Mouse (Mus musculus) hindbrain, embryonic 16.5 days (tissue): ENCODE measurements around the gene 1700025G04Rik. TPM values are rescaled to one million over a fixed set of nuclear protein-coding genes. Genes with fewer than 3 reads are reported as not detected.

Experiments
- ATAC-seq: fragments of 200-750 bp; cut with Nextera tagmentation; 2 replicates; pipeline ENCODE4 v1.8.0; 2017; ENCODE audit warnings: moderate TSS enrichment, moderate library complexity
- H3K27ac ChIP-seq: fragments of 300-500 bp; sonication (generic); 2 replicates; pipeline ENCODE4 v1.5.1; 2014; ENCODE audit warnings: low read depth, mild to moderate bottlenecking, control low read depth, low read length, moderate library complexity
- H3K27me3 ChIP-seq: fragments of 300-500 bp; sonication (generic); replicated peaks from 2 replicates; pipeline ENCODE4 v1.6.1; 2014; ENCODE audit warnings: low read length; ENCODE audit not compliant: control insufficient read depth, insufficient read depth
- H3K36me3 ChIP-seq: fragments of 300-500 bp; sonication (generic); 2 replicates; pipeline ENCODE4 v1.6.1; 2014; ENCODE audit warnings: mild to moderate bottlenecking, low read length, moderate library complexity, mixed read lengths; ENCODE audit not compliant: control insufficient read depth, insufficient read depth
- H3K4me1 ChIP-seq: fragments of 300-500 bp; sonication (generic); 2 replicates; pipeline ENCODE4 v1.6.1; 2014; ENCODE audit warnings: low read depth, low read length; ENCODE audit not compliant: control insufficient read depth, insufficient read depth
- H3K4me2 ChIP-seq: fragments of 300-500 bp; sonication (generic); 2 replicates; pipeline ENCODE4 v1.6.1; 2014; ENCODE audit warnings: mild to moderate bottlenecking, low read length, control low read depth, moderate library complexity
- H3K4me3 ChIP-seq: fragments of 300-500 bp; sonication (generic); 2 replicates; pipeline ENCODE4 v1.5.1; 2014; ENCODE audit warnings: mild to moderate bottlenecking, low read length, control low read depth, moderate library complexity
- H3K9ac ChIP-seq: fragments of 300-500 bp; sonication (generic); 2 replicates; pipeline ENCODE4 v1.6.1; 2014; ENCODE audit warnings: low read depth, mild to moderate bottlenecking, control low read depth, low read length, moderate library complexity
- H3K9me3 ChIP-seq: fragments of 300-500 bp; sonication (generic); 2 replicates; pipeline ENCODE4 v1.6.1; 2014; ENCODE audit warnings: mild to moderate bottlenecking, low read length, moderate library complexity; ENCODE audit not compliant: control insufficient read depth
- WGBS: fragments of 180-500 bp; shearing (Covaris S2); extraction: QIAGEN DNeasy Blood & Tissue Kit; methylation state at CpG from one replicate; pipeline ENCODE4 v1.1.7; 2014; 5-methylcytosine and 5-hydroxymethylcytosine counted together
- polyA plus RNA-seq: library from polyadenylated mRNA; unstranded; fragments of >200 nt; fragmentation: Nextera tagmentation; extraction: Ambion mirVana; gene quantifications from 2 replicates; pipeline ENCODE4 v1.2.1, GENCODE M21; 2015

Gene 1700025G04Rik
- polyA plus RNA-seq, 1 experiment from 2014 or later, result 24.9 TPM

DNA sequence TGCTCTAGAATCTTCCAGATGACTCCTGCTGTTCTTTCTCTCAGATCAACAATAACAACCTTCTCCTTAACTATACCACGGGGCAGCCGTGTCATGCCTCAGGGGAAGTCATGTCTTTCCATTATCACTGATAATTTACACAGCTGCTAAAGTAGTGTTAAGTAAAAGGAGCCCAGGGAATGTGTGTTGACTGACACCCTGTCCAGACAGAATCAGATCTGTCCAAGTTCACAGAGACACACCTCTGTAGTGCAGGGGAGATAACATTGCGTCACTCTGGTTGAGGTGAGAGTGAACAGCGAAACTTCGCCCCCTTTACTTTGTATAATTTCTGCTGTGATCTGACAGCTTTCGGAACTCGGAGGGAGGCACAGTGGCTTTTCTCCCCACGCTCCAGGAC, 149.9 kb downstream of the 1700025G04Rik start:
- Histone ChIP-seq H3K4me1 (peaks cover 18% of the 10 kb centered on the region), H3K36me3 (no peaks in the 10 kb centered on the region), H3K9me3 (no peaks in the 10 kb centered on the region), H3K4me2 (no peak overlapping the region), H3K27ac (no peak overlapping the region), H3K4me3 (no peak overlapping the region), H3K9ac (no peak overlapping the region), H3K27me3 (no peaks in the 10 kb centered on the region)
- WGBS, result 64% methylated on average over 8 of the region's 8 CpGs
- no peak for ATAC-seq

GRCm38 (mm10) chr1:151939510-151939909, 150.4 kb downstream of the 1700025G04Rik start:
- H3K36me3 ChIP-seq, result no peaks in the 10 kb centered on the region
- H3K27me3 ChIP-seq, result no peaks in the 10 kb centered on the region
- H3K4me1 ChIP-seq, result peaks cover 13% of the 10 kb centered on the region
- no peak overlapping the region for H3K4me3 ChIP-seq
- ATAC-seq, result no peak
- H3K9me3 ChIP-seq, result no peaks in the 10 kb centered on the region
- WGBS, result 56% methylated on average over 6 of the region's 6 CpGs
- no peak overlapping the region for H3K27ac ChIP-seq
- no peak overlapping the region for H3K4me2 ChIP-seq
- H3K9ac ChIP-seq, result no peak overlapping the region

- WGBS, result 86% methylated on average over 6 of the region's 6 CpGs
Measured at GRCm38 (mm10) chr1:151933605-151934004, 156.3 kb downstream of the 1700025G04Rik start.

DNA sequence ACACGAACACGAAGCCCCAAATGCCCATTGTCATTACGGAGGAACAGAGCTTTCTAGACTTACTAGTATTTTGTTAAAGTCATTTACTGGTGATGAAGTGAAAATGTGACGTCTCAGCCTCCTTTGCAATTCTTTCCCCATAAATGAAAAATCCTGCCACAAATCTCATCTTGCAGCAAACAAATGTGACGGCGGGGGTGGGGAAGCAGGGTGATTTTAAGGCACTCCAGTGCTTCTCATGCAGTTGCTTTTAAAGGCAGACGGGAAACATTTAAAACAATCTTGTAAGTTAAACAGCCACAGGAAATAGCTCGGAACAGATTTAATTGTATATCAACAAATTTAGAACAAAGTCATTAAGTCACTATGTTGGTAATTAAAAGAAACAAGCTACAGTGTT, 163.1 kb downstream of the 1700025G04Rik start:
- no peak overlapping the region for H3K9ac ChIP-seq
- H3K4me1 ChIP-seq, result peaks cover 11% of the 10 kb centered on the region
- no peak for ATAC-seq
- H3K36me3 ChIP-seq, result no peaks in the 10 kb centered on the region
- WGBS, result 62% methylated on average over 8 of the region's 8 CpGs
- no peak overlapping the region for H3K27ac ChIP-seq
- H3K4me3 ChIP-seq, result no peak overlapping the region
- no peaks in the 10 kb centered on the region for H3K9me3 ChIP-seq
- H3K27me3 ChIP-seq, result no peaks in the 10 kb centered on the region
- H3K4me2 ChIP-seq, result no peak overlapping the region

More at GRCm38 (mm10) chr1:151933605-151934004, 156.3 kb downstream of the 1700025G04Rik start:
- no peak overlapping the region for H3K4me3 ChIP-seq
- no peak overlapping the region for H3K27ac ChIP-seq
- H3K27me3 ChIP-seq, result no peaks in the 10 kb centered on the region
- H3K4me2 ChIP-seq, result no peak overlapping the region
- no peaks in the 10 kb centered on the region for H3K36me3 ChIP-seq
- no peak for ATAC-seq
- no peaks in the 10 kb centered on the region for H3K9me3 ChIP-seq
- H3K9ac ChIP-seq, result no peak overlapping the region
- H3K4me1 ChIP-seq, result peaks cover 3% of the 10 kb centered on the region; the same call in 1 of the 2 replicates

GRCm38 (mm10) chr1:151926141-151926540, 163.8 kb downstream of the 1700025G04Rik start:
- Histone ChIP-seq H3K9me3 (no peaks in the 10 kb centered on the region), H3K4me3 (no peak overlapping the region), H3K36me3 (no peaks in the 10 kb centered on the region), H3K27ac (no peak overlapping the region), H3K9ac (no peak overlapping the region), H3K27me3 (no peaks in the 10 kb centered on the region), H3K4me1 (peaks cover 11% of the 10 kb centered on the region), H3K4me2 (no peak overlapping the region)
- no peak for ATAC-seq
- 73% methylated on average over 4 of the region's 4 CpGs for whole genome bisulfite sequencing

DNA sequence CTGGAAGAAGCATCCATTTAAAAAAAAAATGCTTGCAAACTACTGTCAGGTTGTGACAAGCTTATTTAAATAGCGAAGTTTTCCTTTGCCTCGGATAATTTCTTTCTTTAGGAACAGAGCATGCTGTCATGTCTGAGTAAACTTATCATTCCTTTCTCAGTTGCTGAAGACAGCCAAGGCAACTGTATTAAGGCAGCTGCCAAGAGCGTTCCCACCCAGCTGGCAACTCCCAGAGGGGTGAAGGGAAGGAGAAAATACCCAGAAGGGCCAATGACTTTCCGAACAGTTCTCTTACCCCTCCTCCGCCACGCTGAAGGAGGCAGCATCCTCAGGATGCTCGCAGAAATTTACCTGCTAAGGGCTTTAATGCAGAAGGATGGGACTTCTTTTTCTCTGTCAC, 164.2 kb downstream of the 1700025G04Rik start:
- H3K4me1 ChIP-seq, result peaks cover 11% of the 10 kb centered on the region
- H3K9me3 ChIP-seq, result no peaks in the 10 kb centered on the region
- no peak overlapping the region for H3K27ac ChIP-seq
- ATAC-seq, result peak; percentile 48; the same call in 1 of the 2 replicates
- H3K4me2 ChIP-seq, result no peak overlapping the region
- H3K4me3 ChIP-seq, result no peak overlapping the region
- WGBS, result 45% methylated on average over 7 of the region's 7 CpGs
- no peaks in the 10 kb centered on the region for H3K36me3 ChIP-seq
- no peaks in the 10 kb centered on the region for H3K27me3 ChIP-seq
- no peak overlapping the region for H3K9ac ChIP-seq

- Histone ChIP-seq H3K4me1 (no peaks in the 10 kb centered on the region), H3K9ac (no peak overlapping the region), H3K9me3 (no peaks in the 10 kb centered on the region), H3K27me3 (no peaks in the 10 kb centered on the region), H3K36me3 (no peaks in the 10 kb centered on the region), H3K27ac (no peak overlapping the region), H3K4me3 (no peak overlapping the region), H3K4me2 (no peak overlapping the region)
- peak; percentile 52 for ATAC-seq
- 58% methylated on average over 9 of the region's 9 CpGs for WGBS
Measured at GRCm38 (mm10) chr1:151918806-151919357, 171.0 kb downstream of the 1700025G04Rik start.

DNA sequence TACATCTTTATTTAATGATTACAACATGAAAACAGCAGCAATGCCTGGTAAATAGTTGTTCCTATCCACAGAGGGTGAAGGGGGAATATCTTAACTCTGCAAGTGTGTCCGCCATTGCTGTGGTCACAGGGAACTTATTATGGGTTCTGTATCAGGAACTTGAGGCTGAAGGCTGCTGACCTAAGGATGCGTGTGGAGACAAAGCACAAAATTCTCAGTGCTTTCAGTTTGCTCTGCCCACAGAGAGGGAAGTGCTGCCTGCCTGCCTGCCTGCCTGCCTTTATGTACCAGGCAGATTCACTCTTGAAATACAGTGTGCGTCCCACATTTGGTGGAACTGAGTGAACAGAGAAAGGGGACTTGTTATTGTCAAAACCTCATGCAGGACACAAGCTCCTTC, 172.2 kb downstream of the 1700025G04Rik start:
- ATAC-seq, result no peak
- Histone ChIP-seq H3K4me1 (no peaks in the 10 kb centered on the region), H3K27ac (no peak overlapping the region), H3K27me3 (no peaks in the 10 kb centered on the region), H3K9me3 (no peaks in the 10 kb centered on the region), H3K9ac (no peak overlapping the region), H3K4me2 (no peak overlapping the region), H3K36me3 (no peaks in the 10 kb centered on the region), H3K4me3 (no peak overlapping the region)
- 90% methylated on average over 3 of the region's 3 CpGs for WGBS

- no peaks in the 10 kb centered on the region for H3K9me3 ChIP-seq
- no peak overlapping the region for H3K4me2 ChIP-seq
- H3K4me3 ChIP-seq, result no peak overlapping the region
- WGBS, result 95% methylated on average over 9 of the region's 9 CpGs
- ATAC-seq, result no peak
- H3K4me1 ChIP-seq, result no peaks in the 10 kb centered on the region
- H3K36me3 ChIP-seq, result no peaks in the 10 kb centered on the region
- no peak overlapping the region for H3K9ac ChIP-seq
- no peaks in the 10 kb centered on the region for H3K27me3 ChIP-seq
- H3K27ac ChIP-seq, result no peak overlapping the region
Measured at GRCm38 (mm10) chr1:151914494-151914893, 175.4 kb downstream of the 1700025G04Rik start.
